Mouse (Mus musculus) layer of hippocampus, postnatal 25 days (tissue): Measurements from ENCODE around the gene Olfr668. TPM values are rescaled to one million over a fixed set of nuclear protein-coding genes. Genes with fewer than 3 reads are reported as not detected.
"Not testable (repeated sequence)": the region's sequence is repeated elsewhere in the genome, so short reads cannot be mapped to it uniquely, and the experiment has no call there.

Experiments
- DNase-seq, 2 experiments: peaks; one replicate each; pipeline ENCODE4 v3.0.0; 2022; ENCODE audit warnings: mixed read lengths in 2 of 2, low spot score in 1 of 2; ENCODE audit errors: extremely low spot score in 1 of 2
- total RNA-seq, 2 experiments: library from RNA; stranded (reverse); gene quantifications; 2 replicates each; pipeline ENCODE4 v1.2.3; 2021

Gene Olfr668
- total RNA-seq = not detected

- DNase-seq = no peak
These were observed at the start of gene Olfr668 for GRCm38 (mm10) chr7:104927957-104928356. Olfr668 (minus strand) TSS chr7:104928057.

DNA sequence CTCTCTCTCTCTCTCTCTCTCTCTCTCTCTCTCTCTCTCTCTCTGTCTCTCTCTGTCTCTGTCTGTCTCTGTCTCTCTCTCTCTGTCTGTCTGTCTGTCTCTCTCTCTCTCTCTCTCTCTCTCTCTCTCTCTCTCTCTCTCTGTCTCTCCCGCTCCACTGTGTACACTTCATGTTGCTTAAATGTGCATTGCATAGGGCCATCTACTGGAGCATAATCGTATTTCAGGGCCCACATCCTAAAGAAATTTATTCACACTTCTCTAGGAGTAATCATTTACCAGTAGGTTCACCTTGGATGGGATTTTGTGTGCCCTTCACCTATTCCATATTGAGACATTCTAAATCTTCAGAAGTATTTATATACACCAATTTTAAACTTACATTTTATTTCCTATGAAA lies 44.6 kb upstream of the Olfr668 start:
- not testable (repeated sequence) for DNase-seq

- DNase-seq = no peak
These were observed 34.7 kb upstream of the Olfr668 start, which contains the start of gene Olfr670 for GRCm38 (mm10) chr7:104962520-104962919. Olfr670 (minus strand) TSS chr7:104962620.

DNA sequence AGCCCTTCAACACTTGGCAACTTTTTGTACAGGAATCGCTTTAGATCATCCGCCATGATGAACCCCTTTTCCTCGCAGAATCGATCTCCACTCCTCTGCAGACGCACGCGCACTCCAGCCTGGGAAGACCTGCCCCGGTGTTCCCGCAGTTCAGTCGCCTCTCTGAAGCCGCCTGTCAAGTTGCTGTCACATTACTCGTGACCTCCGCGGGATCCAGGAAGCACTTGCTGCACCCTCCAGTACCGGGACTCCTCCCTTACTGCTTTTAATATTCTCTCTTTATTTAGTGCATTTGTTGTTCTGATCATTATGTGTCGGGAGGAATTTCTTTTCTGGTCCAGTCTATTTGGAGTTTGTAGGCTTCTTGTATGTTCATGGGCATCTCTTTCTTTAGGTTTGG lies 22.4 kb upstream of the Olfr668 start:
- not testable (repeated sequence) for DNase-seq

DNA sequence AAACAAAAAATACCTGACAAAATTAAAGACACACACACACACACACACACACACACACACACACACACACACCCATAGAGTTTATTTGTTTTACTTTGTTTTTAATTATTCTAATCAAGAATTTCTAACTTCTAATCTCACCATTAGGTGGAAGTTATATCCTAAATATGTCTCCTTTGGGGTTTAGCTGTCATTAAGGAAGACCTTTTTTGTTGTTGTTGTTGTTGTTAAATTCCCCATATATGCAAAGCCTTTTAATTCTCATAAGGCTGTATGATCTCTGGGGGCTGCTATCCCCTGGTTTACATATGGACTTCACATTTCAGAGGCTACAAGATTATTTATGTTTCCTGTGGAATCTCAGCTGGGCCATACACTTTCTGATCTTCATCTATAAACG lies 6.1 kb upstream of the Olfr668 start, which contains the start of gene Olfr669:
TSS of gene Olfr669 (plus strand) at position 301 of the 400 bp plus-strand sequence.
- DNase-seq = no peak

DNA sequence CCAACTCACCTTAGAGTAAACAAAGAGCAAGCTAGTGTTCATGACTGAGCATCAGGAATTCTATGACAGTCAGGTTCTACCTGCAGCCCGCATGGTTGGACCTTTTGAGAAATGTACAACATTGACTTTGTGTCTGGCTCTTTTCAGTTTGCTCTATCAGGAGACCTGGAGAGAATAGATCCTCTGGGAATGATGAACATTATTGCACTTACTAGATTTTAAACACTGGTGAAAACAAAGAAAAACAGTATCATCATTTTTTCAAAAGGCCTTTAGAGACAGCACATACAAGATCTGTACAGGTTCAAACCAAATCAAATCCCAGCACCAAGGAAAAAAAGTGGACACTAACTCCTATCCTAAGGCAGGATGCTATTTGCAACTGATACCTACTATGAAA lies 6.5 kb downstream of the Olfr668 start, which contains the start of gene Olfr667:
TSS of gene Olfr667 (minus strand) at position 101 of the 400 bp plus-strand sequence.
- DNase-seq = no peak

GRCm38 (mm10) chr7:104895852-104896251 lies 32.0 kb downstream of the Olfr668 start, which contains the start of gene Olfr666:
Olfr666 (minus strand) TSS chr7:104895952.
- no peak for DNase-seq

GRCm38 (mm10) chr7:104877731-104878130 lies 50.1 kb downstream of the Olfr668 start, which contains the start of gene Olfr665:
Olfr665 (plus strand) TSS chr7:104878031.
- no peak for DNase-seq

Other genes with a start within 250 kb of the Olfr668 start
- not detected for gene Olfr661, start 241.6 kb downstream of the Olfr668 start, total RNA-seq
- gene Usp17le, start 150.6 kb downstream of the Olfr668 start, total RNA-seq = not detected
- not detected for gene Usp17lb, start 85.5 kb downstream of the Olfr668 start, total RNA-seq
- gene Usp17la, start 71.0 kb downstream of the Olfr668 start, total RNA-seq = not detected
- gene Olfr665, start 50.0 kb downstream of the Olfr668 start, total RNA-seq = not detected
- gene Olfr666, start 32.1 kb downstream of the Olfr668 start, total RNA-seq = not detected
- gene Olfr667, start 6.6 kb downstream of the Olfr668 start, total RNA-seq = not detected
- not detected for gene Olfr669, start 6.2 kb upstream of the Olfr668 start, total RNA-seq
- gene Olfr670, start 34.6 kb upstream of the Olfr668 start, total RNA-seq = not detected
- gene Olfr671, start 51.1 kb upstream of the Olfr668 start, total RNA-seq = not detected
- gene Olfr672, start 74.0 kb upstream of the Olfr668 start, total RNA-seq = not detected
- gene Olfr675, start 100.4 kb upstream of the Olfr668 start, total RNA-seq = not detected
- gene Olfr676, start 104.6 kb upstream of the Olfr668 start, total RNA-seq = not detected
- not detected for gene Olfr677, start 123.3 kb upstream of the Olfr668 start, total RNA-seq
- not detected for gene Olfr678, start 136.4 kb upstream of the Olfr668 start, total RNA-seq
- not detected for gene Olfr679, start 153.1 kb upstream of the Olfr668 start, total RNA-seq
- not detected for gene Olfr680-ps1, start 164.8 kb upstream of the Olfr668 start, total RNA-seq
- not detected for gene Olfr681, start 188.8 kb upstream of the Olfr668 start, total RNA-seq
- gene Olfr683, start 219.0 kb upstream of the Olfr668 start, total RNA-seq = not detected
- gene Olfr684, start 235.6 kb upstream of the Olfr668 start, total RNA-seq = not detected